Mouse (Mus musculus) liver, adult 2 months (tissue): Measurements from ENCODE around the gene Ptprd. TPM values are rescaled to one million over a fixed set of nuclear protein-coding genes. Genes with fewer than 3 reads are reported as not detected.

Experiments used
- DNase-seq: peaks from one replicate; pipeline ENCODE4 v3.0.0-alpha.2; 2011; ENCODE audit warnings: low read depth, low spot score; ENCODE audit errors: extremely low read depth
- H3K27ac ChIP-seq: fragments of 200-500 bp; replicated peaks from 2 replicates; pipeline ENCODE4 v1.5.1; 2012; ENCODE audit warnings: low read depth, mild to moderate bottlenecking, control low read depth, inconsistent platforms, low read length; ENCODE audit not compliant: insufficient read depth
- H3K27me3 ChIP-seq: fragments of 200-500 bp; 2 replicates; pipeline ENCODE4 v1.6.1; 2012; ENCODE audit warnings: mild to moderate bottlenecking, moderate library complexity, low read length, inconsistent platforms; ENCODE audit not compliant: control insufficient read depth, insufficient read depth
- H3K36me3 ChIP-seq: fragments of 200-500 bp; 2 replicates; pipeline ENCODE4 v1.6.1; 2012; ENCODE audit warnings: low read length, inconsistent platforms; ENCODE audit not compliant: control insufficient read depth, insufficient read depth
- H3K4me1 ChIP-seq: fragments of 200-500 bp; 2 replicates; pipeline ENCODE4 v1.6.1; 2011; ENCODE audit warnings: low read length; ENCODE audit not compliant: control insufficient read depth, insufficient read depth
- H3K4me3 ChIP-seq: fragments of 200-500 bp; 2 replicates; pipeline ENCODE4 v1.5.1; 2011; ENCODE audit warnings: low read depth, mild to moderate bottlenecking, control low read depth, low read length, moderate library complexity; ENCODE audit not compliant: insufficient read depth
- H3K79me2 ChIP-seq: fragments of 200-500 bp; 2 replicates; pipeline ENCODE4 v1.6.1; 2012; ENCODE audit warnings: inconsistent platforms, mild to moderate bottlenecking, low read length, moderate library complexity; ENCODE audit not compliant: control insufficient read depth, insufficient read depth
- H3K9ac ChIP-seq: fragments of 200-500 bp; 2 replicates; pipeline ENCODE4 v1.6.1; 2012; ENCODE audit warnings: low read depth, mild to moderate bottlenecking, control low read depth, inconsistent platforms, low read length
- CTCF ChIP-seq: fragments of 200-500 bp; IDR thresholded peaks from 2 replicates; pipeline ENCODE4 v1.5.1; 2011; ENCODE audit warnings: low read depth, low read length, control low read depth
- POLR2A ChIP-seq: fragments of 200-500 bp; IDR thresholded peaks from 2 replicates; pipeline ENCODE4 v1.6.1; 2011; ENCODE audit warnings: low read length, control low read depth; ENCODE audit not compliant: insufficient read depth; ENCODE audit errors: extremely low read depth
- WGBS: fragments of 180-500 bp; shearing (Covaris S2); methylation state at CpG from one replicate; pipeline ENCODE4 v1.1.7; 2018; 5-methylcytosine and 5-hydroxymethylcytosine counted together
- polyA plus RNA-seq: library from polyadenylated mRNA; depleted of rRNA; stranded (reverse); fragments of >200 nt; gene quantifications from 2 replicates; pipeline ENCODE4 v1.2.3, GENCODE M21; 2012
- total RNA-seq: library from RNA; depleted of rRNA; stranded (reverse); fragments of >200 nt; gene quantifications from 2 replicates; pipeline ENCODE4 v1.2.3, GENCODE M21; 2014

The Ptprd gene
- total and polyA plus RNA-seq, 2 experiments: 15.4 to 127 TPM

DNA sequence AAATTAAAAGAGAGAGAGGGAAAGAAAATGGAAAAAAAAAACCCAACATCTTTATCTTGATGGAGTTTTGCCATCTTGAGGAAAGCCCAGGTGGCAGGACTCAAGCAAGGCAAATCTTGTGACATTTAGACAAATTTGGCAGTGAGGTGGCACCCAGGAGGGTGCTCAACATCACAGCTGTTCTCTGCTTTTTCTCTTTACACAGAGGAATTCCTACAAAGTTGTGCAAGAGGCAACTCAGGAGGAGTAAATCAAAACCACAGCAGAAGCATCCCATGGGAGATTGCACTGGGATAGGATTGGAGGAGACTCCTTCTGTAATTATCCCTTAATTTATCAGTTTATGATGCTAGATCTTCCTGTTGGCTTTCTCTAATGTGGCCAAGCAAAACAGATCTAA lies 2121.9 kb downstream of the Ptprd start:
- H3K27ac ChIP-seq: no peak overlapping the region
- peaks cover 47% of the 10 kb centered on the region for H3K36me3 ChIP-seq
- H3K9ac ChIP-seq: no peak overlapping the region
- H3K79me2 ChIP-seq: no peaks in the 10 kb centered on the region
- no peak overlapping the region for H3K4me3 ChIP-seq
- no peaks in the 10 kb centered on the region for H3K27me3 ChIP-seq
- TF ChIP-seq CTCF (no peak), POLR2A (no peak)
- no peak for DNase-seq
- no peaks in the 10 kb centered on the region for H3K4me1 ChIP-seq

DNA sequence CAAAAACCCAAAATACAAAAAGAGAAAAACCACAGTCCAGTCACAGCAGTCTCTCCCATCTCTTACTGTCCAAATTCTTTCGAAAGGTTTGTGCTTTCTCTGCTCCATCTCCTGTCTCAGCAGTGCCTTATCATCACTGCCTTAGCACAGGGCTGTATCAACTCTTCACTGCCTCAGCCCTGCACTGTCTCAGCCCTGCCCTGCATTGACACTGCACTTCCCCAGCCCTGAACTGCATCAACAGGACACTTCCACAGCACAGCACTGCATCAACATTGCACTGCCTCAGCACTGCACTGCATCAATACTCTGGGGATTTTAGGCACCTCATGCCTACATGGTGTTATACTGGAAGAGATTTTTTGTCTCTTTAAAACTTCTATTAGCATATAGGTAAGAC lies 2135.7 kb downstream of the Ptprd start:
- TF ChIP-seq CTCF: no peak
- no peak for TF ChIP-seq POLR2A
- no peaks in the 10 kb centered on the region for H3K4me1 ChIP-seq
- no peak overlapping the region for H3K9ac ChIP-seq
- DNase-seq: no peak
- no peak overlapping the region for H3K4me3 ChIP-seq
- H3K27ac ChIP-seq: no peak overlapping the region
- peaks cover 20% of the 10 kb centered on the region for H3K36me3 ChIP-seq
- WGBS: 94% methylated on average over 1 of the region's 1 CpGs
- no peaks in the 10 kb centered on the region; the same call in 1 of the 2 replicates for H3K79me2 ChIP-seq
- H3K27me3 ChIP-seq: no peaks in the 10 kb centered on the region

DNA sequence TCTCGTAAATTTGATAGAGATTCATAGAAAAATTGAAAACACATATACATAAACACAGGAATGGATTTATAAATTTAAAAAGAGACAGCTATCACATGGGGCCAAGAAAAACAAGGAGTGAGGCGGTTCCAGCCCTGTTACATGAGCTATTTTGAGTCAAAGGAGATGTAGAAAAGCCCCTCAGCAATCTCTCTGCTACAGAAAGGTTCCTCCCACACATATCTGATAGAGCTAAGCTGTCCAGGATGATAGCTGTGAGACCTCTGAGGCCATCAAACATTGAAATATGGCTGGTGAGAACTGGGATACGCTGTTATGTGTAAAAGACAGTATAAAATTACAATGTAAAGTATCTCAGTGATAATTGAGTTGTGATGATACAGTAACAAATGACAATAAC lies 2138.5 kb downstream of the Ptprd start:
- H3K27ac ChIP-seq: no peak overlapping the region
- WGBS: 92% methylated on average over 3 of the region's 3 CpGs
- no peak overlapping the region for H3K9ac ChIP-seq
- peaks cover 17% of the 10 kb centered on the region for H3K36me3 ChIP-seq
- H3K79me2 ChIP-seq: no peaks in the 10 kb centered on the region; the same call in 1 of the 2 replicates
- H3K27me3 ChIP-seq: no peaks in the 10 kb centered on the region
- H3K4me3 ChIP-seq: no peak overlapping the region
- H3K4me1 ChIP-seq: no peaks in the 10 kb centered on the region
- DNase-seq: no peak
- TF ChIP-seq POLR2A: no peak
- TF ChIP-seq CTCF: no peak

DNA sequence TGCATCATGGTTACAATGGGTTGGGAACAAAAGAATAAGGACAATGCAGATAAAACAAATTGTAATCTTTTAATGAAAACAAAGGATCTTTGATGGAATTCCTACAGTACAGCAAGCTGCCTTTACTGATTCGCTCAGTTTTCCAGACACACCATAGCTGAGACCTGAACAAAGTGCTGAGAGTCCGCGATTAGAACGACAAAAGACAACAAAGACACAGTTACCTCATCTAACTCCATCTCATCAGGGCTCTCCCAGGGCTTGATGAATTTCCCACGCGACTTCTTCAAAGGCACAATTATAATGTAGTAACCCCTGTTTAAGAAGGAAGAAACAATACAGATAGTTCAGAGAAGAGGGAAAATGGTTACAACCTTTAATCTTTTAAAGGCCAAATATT lies 2140.0 kb downstream of the Ptprd start:
- Histone ChIP-seq H3K27me3 (no peaks in the 10 kb centered on the region), H3K79me2 (no peaks in the 10 kb centered on the region; the same call in 1 of the 2 replicates), H3K27ac (no peak overlapping the region), H3K36me3 (peaks cover 21% of the 10 kb centered on the region), H3K4me3 (no peak overlapping the region), H3K9ac (no peak overlapping the region), H3K4me1 (no peaks in the 10 kb centered on the region)
- no peak for DNase-seq
- WGBS: 93% methylated on average over 6 of the region's 6 CpGs
- no peak for TF ChIP-seq POLR2A

DNA sequence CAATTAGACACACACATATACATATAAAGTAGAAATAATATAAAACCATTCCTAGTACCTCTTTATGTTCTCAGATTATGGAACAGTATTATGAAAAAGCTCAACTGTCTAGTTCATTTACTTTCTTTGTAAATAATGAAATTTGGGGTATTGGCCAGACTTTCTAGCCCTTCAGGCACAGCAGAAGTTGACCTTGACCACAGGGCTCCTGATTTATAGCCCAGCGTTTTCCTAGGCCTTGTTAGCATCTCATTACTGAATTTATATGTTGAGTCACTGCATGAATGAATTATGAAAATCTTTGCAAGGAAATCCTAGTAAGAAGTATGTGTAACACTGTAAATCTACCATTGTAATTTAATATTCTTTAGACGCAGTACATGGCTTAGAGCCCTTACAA lies 2154.9 kb downstream of the Ptprd start:
- H3K27me3 ChIP-seq: no peaks in the 10 kb centered on the region
- peaks cover 13% of the 10 kb centered on the region; the same call in 1 of the 2 replicates for H3K36me3 ChIP-seq
- TF ChIP-seq POLR2A: no peak
- TF ChIP-seq CTCF: no peak
- no peak overlapping the region for H3K27ac ChIP-seq
- no peaks in the 10 kb centered on the region for H3K79me2 ChIP-seq
- H3K4me3 ChIP-seq: no peak overlapping the region
- no peak overlapping the region for H3K9ac ChIP-seq
- DNase-seq: no peak
- WGBS: 88% methylated on average over 2 of the region's 2 CpGs
- no peaks in the 10 kb centered on the region for H3K4me1 ChIP-seq

DNA sequence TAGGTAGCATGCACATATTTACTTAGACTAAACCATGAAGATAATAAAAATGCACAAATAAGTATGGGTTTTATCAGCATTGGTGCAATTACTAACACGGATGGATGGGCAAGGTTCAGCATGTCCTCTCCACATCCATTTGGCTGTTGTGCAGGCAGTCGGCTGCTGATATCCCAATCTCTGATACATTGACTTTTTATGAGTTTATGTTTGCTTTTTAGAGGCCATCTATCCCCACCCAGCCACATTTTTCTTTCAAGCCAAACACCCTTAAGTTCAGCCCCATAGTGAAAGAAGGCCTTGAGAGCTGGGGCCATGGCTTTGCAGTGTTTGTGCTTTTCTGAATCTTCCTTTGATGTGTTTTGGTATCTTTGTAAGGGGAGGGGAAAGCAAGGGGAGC lies 2166.1 kb downstream of the Ptprd start:
- Histone ChIP-seq H3K27me3 (no peaks in the 10 kb centered on the region), H3K36me3 (peaks cover 31% of the 10 kb centered on the region), H3K4me1 (no peaks in the 10 kb centered on the region), H3K79me2 (no peaks in the 10 kb centered on the region; the same call in 1 of the 2 replicates), H3K4me3 (no peak overlapping the region), H3K9ac (no peak overlapping the region), H3K27ac (no peak overlapping the region)
- TF ChIP-seq POLR2A: no peak
- no peak for TF ChIP-seq CTCF
- DNase-seq: no peak
- 56% methylated on average over 2 of the region's 2 CpGs for WGBS
